Mouse (Mus musculus): ENCODE results near the gene Clcnka. TPM values are rescaled to one million over a fixed set of nuclear protein-coding genes. Genes with fewer than 3 reads are reported as not detected.

Clcnka gene
- 0.27 and 0.45 TPM in 2 replicates for polyA plus RNA-seq (2014; fragmentation: Nextera tagmentation; extraction: Ambion mirVana)

DNA sequence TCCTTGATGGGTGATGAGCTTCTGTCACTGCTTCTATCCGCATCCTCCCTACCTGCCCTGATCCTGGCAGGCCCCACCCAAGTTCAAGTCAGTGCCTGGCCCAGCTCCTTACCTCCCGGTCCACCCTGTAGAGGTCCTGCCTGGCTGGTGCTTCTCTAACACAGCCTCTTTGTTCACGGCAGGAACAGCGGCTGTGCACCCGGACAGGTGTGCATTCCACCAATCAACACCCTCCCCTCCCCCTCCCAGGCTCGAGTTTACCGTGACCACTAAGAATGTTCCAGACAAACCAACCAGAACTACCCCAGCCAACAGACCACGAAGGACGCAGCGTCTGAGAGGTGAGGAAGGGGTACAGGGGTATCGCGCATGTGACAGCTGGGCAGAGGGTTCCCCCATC, at the start of gene Clcnka:
Gene Clcnka (minus strand): TSS at position 180 of the 400 bp plus-strand sequence.
- Histone ChIP-seq H3K4me1 (ENCODE audit: control insufficient read depth, insufficient read depth, low read length) (no peaks in the 10 kb centered on the region), H3K9me3 (replicated peaks; ENCODE audit: control insufficient read depth, low read length) (no peaks in the 10 kb centered on the region), H3K4me3 (ENCODE audit: low read depth, low read length) (no peak within 1 kb of the TSS), H3K27ac (replicated peaks; ENCODE audit: low read depth, low read length) (no peak within 1 kb of the TSS), H3K27me3 (ENCODE audit: control insufficient read depth, insufficient read depth, low read length) (no peaks in the 10 kb centered on the region), H3K4me2 (ENCODE audit: low read depth, low read length) (no peak within 1 kb of the TSS), H3K9ac (replicated peaks; ENCODE audit: low read length) (no peak within 1 kb of the TSS), H3K36me3 (replicated peaks; ENCODE audit: control insufficient read depth, insufficient read depth, low read depth, low read length) (no peaks in the 10 kb centered on the region)
- no peak for ATAC-seq (replicated peaks; ENCODE audit: insufficient number of reproducible peaks, low FRiP score, low TSS enrichment, low read depth)
- no peak for DNase-seq (ENCODE audit: low spot score)
- 60% methylated on average over 12 of the region's 12 CpGs for WGBS

DNA sequence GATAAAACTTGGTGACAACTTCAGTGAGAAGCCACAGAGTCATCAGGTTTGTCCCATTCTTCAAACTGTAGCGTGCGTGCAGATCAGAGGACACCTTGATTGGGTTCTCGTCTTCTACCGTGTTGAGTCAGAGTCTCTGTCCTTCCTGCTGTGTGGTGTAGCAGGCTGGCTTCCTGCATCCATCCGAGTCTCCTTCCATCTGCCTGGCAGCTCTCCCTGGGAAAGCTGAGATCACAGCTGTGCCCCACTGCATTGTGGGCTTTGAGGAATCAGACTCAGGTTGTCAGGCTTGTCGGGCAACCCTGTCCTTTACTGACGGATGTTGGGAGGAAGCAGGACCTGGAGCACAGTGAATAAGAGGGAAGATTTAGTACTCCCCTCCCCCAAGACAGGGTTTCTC, 47.7 kb upstream of the Clcnka start:
- WGBS = 74% methylated on average over 7 of the region's 7 CpGs
- Histone ChIP-seq H3K9me3 (replicated peaks; ENCODE audit: control insufficient read depth, low read length) (no peaks in the 10 kb centered on the region), H3K9ac (replicated peaks; ENCODE audit: low read length) (no peak overlapping the region), H3K36me3 (replicated peaks; ENCODE audit: control insufficient read depth, insufficient read depth, low read depth, low read length) (peaks cover 5% of the 10 kb centered on the region), H3K4me2 (ENCODE audit: low read depth, low read length) (no peak overlapping the region), H3K27me3 (ENCODE audit: control insufficient read depth, insufficient read depth, low read length) (no peaks in the 10 kb centered on the region), H3K4me1 (ENCODE audit: control insufficient read depth, insufficient read depth, low read length) (peaks cover 2% of the 10 kb centered on the region; the same call in 1 of the 2 replicates), H3K27ac (replicated peaks; ENCODE audit: low read depth, low read length) (no peak overlapping the region), H3K4me3 (ENCODE audit: low read depth, low read length) (no peak overlapping the region)
- DNase-seq (ENCODE audit: low spot score) (no peak), ATAC-seq (replicated peaks; ENCODE audit: insufficient number of reproducible peaks, low FRiP score, low TSS enrichment, low read depth) (no peak)

DNA sequence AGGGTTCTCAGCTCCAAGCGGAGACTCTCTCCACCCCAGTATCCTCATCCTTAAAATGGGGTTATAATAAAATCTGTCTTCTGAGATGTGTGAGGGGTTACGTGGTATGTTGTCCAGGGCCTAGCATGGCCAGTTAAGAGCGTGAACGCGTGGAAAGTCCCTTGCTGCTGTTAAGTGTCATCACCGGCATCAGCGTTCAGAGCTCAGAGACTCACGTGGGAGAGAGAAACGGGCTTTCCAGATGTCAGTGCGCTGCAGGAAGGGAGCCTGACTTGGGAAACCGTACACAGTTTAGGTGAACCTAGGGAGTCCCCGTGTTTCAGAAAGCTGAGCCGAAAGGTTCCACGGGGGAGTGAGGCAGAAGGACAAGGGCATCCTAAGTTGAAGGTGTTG, 46.8 kb upstream of the Clcnka start:
- WGBS = 16% methylated on average over 14 of the region's 14 CpGs
- peak overlapping the region; percentile 81 for H3K4me2 ChIP-seq (ENCODE audit: low read depth, low read length)
- no peak overlapping the region for H3K27ac ChIP-seq (replicated peaks; ENCODE audit: low read depth, low read length)
- peak overlapping the region; percentile 98 for H3K9ac ChIP-seq (replicated peaks; ENCODE audit: low read length)
- no peaks in the 10 kb centered on the region for H3K27me3 ChIP-seq (ENCODE audit: control insufficient read depth, insufficient read depth, low read length)
- DNase-seq (ENCODE audit: low spot score) = peak; percentile 20
- peak overlapping the region; percentile 100 for H3K4me3 ChIP-seq (ENCODE audit: low read depth, low read length)
- no peak for ATAC-seq (replicated peaks; ENCODE audit: insufficient number of reproducible peaks, low FRiP score, low TSS enrichment, low read depth)
- H3K4me1 ChIP-seq (ENCODE audit: control insufficient read depth, insufficient read depth, low read length) = peaks cover 2% of the 10 kb centered on the region; the same call in 1 of the 2 replicates
- H3K36me3 ChIP-seq (replicated peaks; ENCODE audit: control insufficient read depth, insufficient read depth, low read depth, low read length) = peaks cover 4% of the 10 kb centered on the region
- no peaks in the 10 kb centered on the region for H3K9me3 ChIP-seq (replicated peaks; ENCODE audit: control insufficient read depth, low read length)

DNA sequence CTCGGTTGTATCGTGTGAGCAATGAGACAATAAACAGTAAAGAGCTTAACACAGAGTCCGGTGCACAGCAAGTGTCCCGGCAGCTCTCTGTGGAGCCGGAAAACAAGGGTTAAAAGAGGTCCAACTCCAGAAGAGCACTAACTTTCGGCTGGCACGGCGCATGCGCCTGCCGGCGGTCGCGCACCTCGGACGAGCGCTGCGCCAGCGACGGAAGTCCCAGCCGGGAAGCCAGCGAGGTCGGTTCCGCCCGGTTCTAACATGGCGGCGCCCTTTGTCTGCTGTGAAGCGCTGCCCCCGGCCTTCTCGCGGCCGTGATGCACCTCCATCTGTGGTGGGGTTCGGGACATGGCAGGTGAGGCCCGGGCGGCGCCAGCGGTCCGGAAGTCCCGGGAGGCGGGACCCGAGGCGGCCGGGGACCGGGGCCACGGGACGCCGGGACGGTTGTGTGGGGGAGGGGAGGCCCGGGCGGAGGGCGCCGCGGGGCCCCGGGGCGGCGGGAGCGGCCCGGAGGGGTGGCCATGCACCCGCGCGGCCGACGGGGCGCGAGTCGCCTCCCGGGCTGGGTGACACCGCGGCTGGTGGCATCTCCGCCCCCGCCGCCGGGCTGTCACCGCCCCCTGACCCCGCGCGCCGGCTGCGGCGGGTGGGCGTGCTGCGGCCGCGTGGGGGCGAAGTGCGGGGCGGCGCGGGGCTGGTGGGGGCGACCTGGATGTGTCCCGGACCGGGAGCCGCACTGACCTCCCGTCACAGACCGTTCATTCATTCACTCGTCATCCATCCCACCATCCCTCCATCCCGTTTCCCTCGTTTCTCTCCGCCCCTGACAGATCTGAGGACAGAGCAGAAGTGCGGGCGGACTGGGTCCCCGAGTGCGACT, 46.2 kb upstream of the Clcnka start, which contains the start of gene Zbtb17:
Gene Zbtb17 (plus strand): TSS at position 204 of the 877 bp plus-strand sequence.
- ATAC-seq (replicated peaks; ENCODE audit: insufficient number of reproducible peaks, low FRiP score, low TSS enrichment, low read depth) (peak; percentile 80), DNase-seq (ENCODE audit: low spot score) (peak; percentile 95)
- H3K36me3 ChIP-seq (replicated peaks; ENCODE audit: control insufficient read depth, insufficient read depth, low read depth, low read length) = peaks cover 3% of the 10 kb centered on the region
- peak within 1 kb of the TSS; percentile 98 for H3K9ac ChIP-seq (replicated peaks; ENCODE audit: low read length)
- under 1% methylated on average over 66 of the region's 102 CpGs for WGBS
- no peaks in the 10 kb centered on the region for H3K27me3 ChIP-seq (ENCODE audit: control insufficient read depth, insufficient read depth, low read length)
- H3K4me2 ChIP-seq (ENCODE audit: low read depth, low read length) = peak within 1 kb of the TSS; percentile 81
- peak within 1 kb of the TSS; percentile 82 for H3K27ac ChIP-seq (replicated peaks; ENCODE audit: low read depth, low read length)
- peak within 1 kb of the TSS; percentile 100 for H3K4me3 ChIP-seq (ENCODE audit: low read depth, low read length)
- H3K4me1 ChIP-seq (ENCODE audit: control insufficient read depth, insufficient read depth, low read length) = peaks cover 2% of the 10 kb centered on the region; the same call in 1 of the 2 replicates
- H3K9me3 ChIP-seq (replicated peaks; ENCODE audit: control insufficient read depth, low read length) = no peaks in the 10 kb centered on the region

DNA sequence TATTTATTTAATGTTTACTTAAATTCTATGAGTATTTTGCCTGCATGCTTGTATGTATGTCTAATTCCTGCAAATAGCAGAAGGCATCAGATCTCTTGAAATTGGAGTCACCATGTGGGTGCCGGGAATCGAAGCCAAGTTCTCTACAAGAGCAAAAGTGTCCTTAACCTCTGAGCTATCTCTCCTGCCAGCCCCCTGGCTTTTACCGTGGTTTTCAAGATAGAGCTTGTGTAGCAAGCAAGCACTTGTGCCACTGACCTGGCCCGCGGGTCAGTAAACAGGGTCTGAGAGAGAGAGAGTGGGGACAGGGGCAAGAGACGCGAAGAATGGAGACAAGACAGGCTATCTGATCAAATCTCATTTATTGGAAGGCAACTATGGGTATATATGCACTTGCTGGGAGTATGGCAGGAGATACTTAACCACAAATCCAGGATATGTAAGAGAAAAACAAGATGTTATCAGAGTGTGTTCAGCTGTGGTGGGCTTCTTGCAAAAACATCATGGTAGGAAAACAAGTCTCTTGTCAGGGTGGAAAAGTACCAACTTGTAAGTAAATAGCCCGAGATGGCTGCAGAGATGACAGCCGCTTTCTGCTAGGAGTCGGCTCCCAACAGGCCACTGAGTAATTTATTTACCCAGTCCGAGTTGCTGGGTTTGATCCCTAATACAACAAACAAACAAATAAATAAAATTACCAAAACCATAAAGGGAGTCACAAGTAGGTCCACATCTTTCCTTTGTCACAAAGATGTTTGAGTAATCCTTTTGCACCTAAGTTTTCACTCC, 45.3 kb upstream of the Clcnka start:
- Histone ChIP-seq H3K4me1 (ENCODE audit: control insufficient read depth, insufficient read depth, low read length) (peaks cover 2% of the 10 kb centered on the region; the same call in 1 of the 2 replicates), H3K9me3 (replicated peaks; ENCODE audit: control insufficient read depth, low read length) (no peaks in the 10 kb centered on the region), H3K27ac (replicated peaks; ENCODE audit: low read depth, low read length) (no peak overlapping the region), H3K27me3 (ENCODE audit: control insufficient read depth, insufficient read depth, low read length) (no peaks in the 10 kb centered on the region), H3K4me2 (ENCODE audit: low read depth, low read length) (peak overlapping the region; percentile 29), H3K36me3 (replicated peaks; ENCODE audit: control insufficient read depth, insufficient read depth, low read depth, low read length) (no peaks in the 10 kb centered on the region; the same call in none of the 2 replicates), H3K4me3 (ENCODE audit: low read depth, low read length) (peak overlapping the region; percentile 100), H3K9ac (replicated peaks; ENCODE audit: low read length) (peak overlapping the region; percentile 98)
- 0 out of 2 replicates have a peak, but pooled peaks have one; percentile 1 for ATAC-seq (replicated peaks; ENCODE audit: insufficient number of reproducible peaks, low FRiP score, low TSS enrichment, low read depth)
- 50% methylated on average over 11 of the region's 11 CpGs for WGBS
- DNase-seq (ENCODE audit: low spot score) = no peak

DNA sequence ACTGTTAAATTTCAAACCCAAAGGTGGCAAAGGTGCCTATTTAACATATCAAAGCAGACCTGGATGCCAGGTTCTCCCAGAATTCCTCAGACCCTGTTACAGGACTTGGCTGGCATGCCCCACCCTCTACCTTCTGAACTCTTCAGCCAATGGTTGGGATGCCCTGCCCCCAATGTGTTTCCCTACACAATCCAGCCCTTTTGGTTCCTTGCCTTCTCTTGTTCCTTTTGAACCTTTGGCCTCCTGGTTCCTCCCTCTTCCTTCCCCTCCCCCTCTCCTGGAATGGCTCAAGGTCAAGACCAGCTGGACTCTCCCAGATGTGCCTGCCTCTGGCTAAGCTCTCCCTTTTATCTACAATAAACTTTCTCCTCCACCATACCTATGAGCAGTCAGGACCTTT, 42.4 kb upstream of the Clcnka start:
- Histone ChIP-seq H3K9me3 (replicated peaks; ENCODE audit: control insufficient read depth, low read length) (no peaks in the 10 kb centered on the region), H3K4me2 (ENCODE audit: low read depth, low read length) (no peak overlapping the region), H3K4me1 (ENCODE audit: control insufficient read depth, insufficient read depth, low read length) (peaks cover 2% of the 10 kb centered on the region; the same call in 1 of the 2 replicates), H3K9ac (replicated peaks; ENCODE audit: low read length) (no peak overlapping the region), H3K27me3 (ENCODE audit: control insufficient read depth, insufficient read depth, low read length) (no peaks in the 10 kb centered on the region), H3K4me3 (ENCODE audit: low read depth, low read length) (no peak overlapping the region), H3K27ac (replicated peaks; ENCODE audit: low read depth, low read length) (no peak overlapping the region), H3K36me3 (replicated peaks; ENCODE audit: control insufficient read depth, insufficient read depth, low read depth, low read length) (no peaks in the 10 kb centered on the region)
- DNase-seq (ENCODE audit: low spot score) (no peak), ATAC-seq (replicated peaks; ENCODE audit: insufficient number of reproducible peaks, low FRiP score, low TSS enrichment, low read depth) (no peak)

DNA sequence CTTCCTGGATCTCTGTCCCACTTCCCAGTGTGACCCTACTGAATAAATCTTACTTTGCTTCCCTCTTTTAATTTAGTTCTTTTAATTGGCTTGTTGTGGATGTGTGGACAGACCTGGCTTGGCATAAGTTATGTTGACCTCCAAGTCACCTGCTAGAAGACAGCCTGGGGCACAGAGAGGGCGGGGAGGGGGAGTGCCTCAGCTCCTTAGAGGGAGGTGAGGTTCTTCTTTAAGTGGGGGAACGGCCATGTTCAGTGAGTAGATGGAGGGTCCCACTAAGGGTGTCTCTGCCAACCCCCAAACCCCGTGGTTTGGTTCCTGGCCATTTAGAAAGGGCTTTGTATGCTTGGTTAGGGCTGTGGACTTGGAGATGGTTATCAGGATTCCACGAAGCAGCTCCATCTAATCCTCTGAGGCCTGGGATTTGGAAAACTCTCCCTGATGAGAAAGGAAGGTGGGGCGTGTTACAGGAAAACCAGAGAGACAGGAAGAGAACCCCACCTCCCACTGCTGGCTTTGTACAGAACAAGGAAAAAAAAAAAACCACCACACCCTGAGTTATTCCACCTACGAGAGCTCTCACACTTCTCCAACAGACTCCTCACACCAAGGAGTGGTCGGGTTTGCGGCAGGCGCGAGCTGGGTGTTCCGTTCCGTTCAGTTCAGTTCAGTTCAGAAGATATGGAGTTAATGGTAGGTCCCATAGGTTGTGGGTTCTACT, 40.7 kb upstream of the Clcnka start:
- Histone ChIP-seq H3K9me3 (replicated peaks; ENCODE audit: control insufficient read depth, low read length) (no peaks in the 10 kb centered on the region), H3K27me3 (ENCODE audit: control insufficient read depth, insufficient read depth, low read length) (no peaks in the 10 kb centered on the region), H3K27ac (replicated peaks; ENCODE audit: low read depth, low read length) (no peak overlapping the region), H3K9ac (replicated peaks; ENCODE audit: low read length) (no peak overlapping the region), H3K4me3 (ENCODE audit: low read depth, low read length) (no peak overlapping the region), H3K36me3 (replicated peaks; ENCODE audit: control insufficient read depth, insufficient read depth, low read depth, low read length) (no peaks in the 10 kb centered on the region), H3K4me2 (ENCODE audit: low read depth, low read length) (no peak overlapping the region), H3K4me1 (ENCODE audit: control insufficient read depth, insufficient read depth, low read length) (no peaks in the 10 kb centered on the region)
- ATAC-seq (replicated peaks; ENCODE audit: insufficient number of reproducible peaks, low FRiP score, low TSS enrichment, low read depth) (no peak), DNase-seq (ENCODE audit: low spot score) (no peak)
- 82% methylated on average over 12 of the region's 12 CpGs for WGBS
